In genomic region chr5:63957607-63958006, GRCm38 (mm10) we compare ENCODE assay signal across 14 mouse cellular contexts. TPM values are rescaled to one million over a fixed set of nuclear protein-coding genes. Genes with fewer than 3 reads are reported as not detected.
DNase-seq lines count a peak whose midpoint lies in the region; ATAC-seq lines count a peak whose summit lies in the region.
"Had no signal": no experiment of that assay in that cellular context is flagged by ENCODE, and none has a peak within 500 bp of the region (broad histone marks: within the 10 kb centered on the region; RNA-seq: fewer than 3 reads in every experiment).

No protein-coding gene starts in this region.

- intact Hi-C loops in gastrocnemius, postnatal 14 days (cut with DNase I; ENCODE audit: low total_unique reads) = no loop called here

- H3K9ac ChIP-seq in forebrain, embryonic 15.5 days (replicated peaks) = no peak overlapping the region
- H3K9ac ChIP-seq: hindbrain, embryonic 14.5 days; neural tube, embryonic 12.5 days; stomach, embryonic 15.5 days had no signal

- WGBS in forebrain, embryonic 15.5 days = 72% methylated on average over 8 of the region's 8 CpGs
- 88% methylated on average over 8 of the region's 8 CpGs for WGBS in forebrain, embryonic 10.5 days

- no peak for DNase-seq in forebrain, embryonic 10.5 days (ENCODE audit: extremely low spot score, low spot score)
- peak; percentile 43 for DNase-seq in ZHBTc4 (ENCODE audit: low read depth, low spot score)
- DNase-seq in cerebellum, postnatal 25 days = peak; percentile 79 to 81
- DNase-seq in gastrocnemius, postnatal 14 days = peak; percentile 53
- DNase-seq in ovary, postnatal 14 days (ENCODE audit: low spot score) = no peak
- no peak for DNase-seq in frontal cortex, postnatal 25 days (ENCODE audit: low spot score in 2 of 2)
- DNase-seq: adrenal gland, adult 8-10 months; kidney, postnatal 10 days had no signal

- H3K4me2 ChIP-seq in forebrain, embryonic 15.5 days (replicated peaks) = no peak overlapping the region
- H3K4me2 ChIP-seq: hindbrain, embryonic 14.5 days; neural tube, embryonic 12.5 days; stomach, embryonic 15.5 days had no signal

- H3K9me3 ChIP-seq in forebrain, embryonic 15.5 days = no peaks in the 10 kb centered on the region
- H3K9me3 ChIP-seq in forebrain, embryonic 10.5 days = peaks cover 11% of the 10 kb centered on the region; the same call in 1 of the 2 replicates
- H3K9me3 ChIP-seq: neural tube, embryonic 12.5 days; stomach, embryonic 15.5 days had no signal

- no peaks in the 10 kb centered on the region for H3K4me1 ChIP-seq in forebrain, embryonic 15.5 days
- H3K4me1 ChIP-seq in forebrain, embryonic 10.5 days = 0 out of 2 replicates have a peak, but pooled peaks cover 9% of the 10 kb centered on the region
- H3K4me1 ChIP-seq: neural tube, embryonic 12.5 days; stomach, embryonic 15.5 days had no signal

- no peak overlapping the region for H3K4me3 ChIP-seq in forebrain, embryonic 15.5 days
- H3K4me3 ChIP-seq in forebrain, embryonic 10.5 days = no peak overlapping the region
- H3K4me3 ChIP-seq: erythroblast, embryonic 14.5 days; neural tube, embryonic 12.5 days; stomach, embryonic 15.5 days had no signal

- H3K27me3 ChIP-seq in forebrain, embryonic 15.5 days = no peaks in the 10 kb centered on the region
- no peaks in the 10 kb centered on the region for H3K27me3 ChIP-seq in forebrain, embryonic 10.5 days (ENCODE audit: poor library complexity, severe bottlenecking)
- H3K27me3 ChIP-seq: neural tube, embryonic 12.5 days; stomach, embryonic 15.5 days had no signal

- ATAC-seq in forebrain, embryonic 15.5 days (replicated peaks) = peak; percentile 31; the same call in 1 of the 2 replicates
- ATAC-seq in CD4-positive, CD25-positive, alpha-beta regulatory T cell, adult 4 months = no peak

- H3K27ac ChIP-seq in forebrain, embryonic 15.5 days (replicated peaks) = no peak overlapping the region
- no peak overlapping the region for H3K27ac ChIP-seq in forebrain, embryonic 10.5 days
- H3K27ac ChIP-seq: hindbrain, embryonic 14.5 days; neural tube, embryonic 12.5 days; stomach, embryonic 15.5 days had no signal

- no peaks in the 10 kb centered on the region for H3K36me3 ChIP-seq in forebrain, embryonic 15.5 days
- peaks cover 52% of the 10 kb centered on the region for H3K36me3 ChIP-seq in forebrain, embryonic 10.5 days (replicated peaks)
- H3K36me3 ChIP-seq: neural tube, embryonic 12.5 days; stomach, embryonic 15.5 days had no signal

RNA-seq across cellular contexts. Expression of gene Rell1, which starts 11.1 kb away (rescaled TPM):
- 14.0 and 14.1 TPM in 2 replicates for polyA plus RNA-seq in forebrain, embryonic 15.5 days (2015; fragmentation: Nextera tagmentation; extraction: Ambion mirVana)
- polyA plus RNA-seq in forebrain, embryonic 10.5 days (2016; fragmentation: Nextera tagmentation; extraction: Ambion mirVana) = 13.4 and 13.9 TPM in 2 replicates
- 10 to 100 TPM; 12.4 to 13.0 TPM for total RNA-seq in gastrocnemius, postnatal 14 days (2021)
- polyA plus RNA-seq in CD4-positive, CD25-positive, alpha-beta regulatory T cell, adult 4 months (2017; shearing (Covaris generic)) = 1 to 10 TPM; 4.4 to 6.0 TPM

Comparison
In these comparisons a context has a peak if more than half of its experiments do, and no peak if none do; other contexts are left out.
1. DNase-seq: peak in ZHBTc4 (single experiment), cerebellum, postnatal 25 days (2 of 2) and gastrocnemius, postnatal 14 days (single experiment); none in forebrain, embryonic 10.5 days (single experiment), ovary, postnatal 14 days (single experiment) and frontal cortex, postnatal 25 days (0 of 2).